In the genomic region with DNA sequence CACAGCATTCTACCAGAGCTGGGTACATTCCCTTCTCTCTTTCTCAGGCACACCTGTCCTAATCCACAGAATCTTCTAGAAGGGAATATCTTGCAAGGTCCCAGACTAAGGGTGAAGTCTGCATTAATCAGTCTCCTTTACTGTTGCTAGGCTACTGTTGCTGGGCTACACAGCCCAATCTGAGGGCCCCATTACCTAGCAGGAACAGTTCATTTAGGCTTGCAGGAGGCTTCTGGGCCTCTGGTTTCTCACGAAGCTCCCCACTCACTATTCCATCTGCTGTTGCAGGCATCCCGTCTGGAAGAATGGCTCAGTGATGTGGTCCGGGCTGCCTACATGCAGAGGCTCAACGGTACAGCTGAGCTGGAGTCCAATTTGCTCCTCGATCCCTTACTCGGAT, we compare ENCODE assay signal across 23 mouse cellular contexts. TPM values are rescaled to one million over a fixed set of nuclear protein-coding genes. Genes with fewer than 3 reads are reported as not detected.
A peak's percentile ranks its signal among the peaks of the same experiment; 100 is the strongest.
DNase-seq lines count a peak whose midpoint lies in the region; ATAC-seq lines count a peak whose summit lies in the region.
"Had no signal": no experiment of that assay in that cellular context is flagged by ENCODE, and none has a peak within 500 bp of the region (broad histone marks: within the 10 kb centered on the region; RNA-seq: fewer than 3 reads in every experiment).

No protein-coding gene starts in this region.

- H3K9me3 ChIP-seq in forebrain, embryonic 12.5 days, result no peaks in the 10 kb centered on the region
- H3K9me3 ChIP-seq in forebrain, embryonic 11.5 days (ENCODE audit: control insufficient read depth, low read length), result no peaks in the 10 kb centered on the region
- no peaks in the 10 kb centered on the region for H3K9me3 ChIP-seq in midbrain, embryonic 10.5 days (replicated peaks)
- H3K9me3 ChIP-seq in midbrain, embryonic 11.5 days (ENCODE audit: control insufficient read depth, low read length), result no peaks in the 10 kb centered on the region
- H3K9me3 ChIP-seq in hindbrain, embryonic 15.5 days, result no peaks in the 10 kb centered on the region
- H3K9me3 ChIP-seq: embryonic facial prominence, embryonic 15.5 days; heart, embryonic 12.5 days; liver, embryonic 15.5 days; neural tube, embryonic 12.5 days; stomach, embryonic 15.5 days had no signal

- peak; percentile 20; the same call in 1 of the 2 replicates for ATAC-seq in forebrain, embryonic 12.5 days (ENCODE audit: low FRiP score)
- no peak for ATAC-seq in forebrain, embryonic 11.5 days (replicated peaks; ENCODE audit: low FRiP score)
- no peak for ATAC-seq in midbrain, embryonic 11.5 days (ENCODE audit: low FRiP score)
- ATAC-seq in hindbrain, embryonic 15.5 days (ENCODE audit: low FRiP score, low read depth), result peak; percentile 54; the same call in 1 of the 2 replicates
- ATAC-seq: activated CD4-positive, CD25-positive, alpha-beta regulatory T cell, adult 4 months; intestine, postnatal 0 days had no signal

- WGBS in forebrain, embryonic 12.5 days, result 59% methylated on average over 6 of the region's 6 CpGs
- WGBS in forebrain, embryonic 11.5 days, result 70% methylated on average over 6 of the region's 6 CpGs
- WGBS in midbrain, embryonic 10.5 days, result 65% methylated on average over 6 of the region's 6 CpGs
- 63% methylated on average over 6 of the region's 6 CpGs for WGBS in midbrain, embryonic 11.5 days
- WGBS in hindbrain, embryonic 15.5 days, result 43% methylated on average over 6 of the region's 6 CpGs

- H3K4me3 ChIP-seq in forebrain, embryonic 12.5 days (replicated peaks), result no peak overlapping the region
- no peak overlapping the region for H3K4me3 ChIP-seq in forebrain, embryonic 11.5 days (ENCODE audit: low read depth, low read length)
- H3K4me3 ChIP-seq in midbrain, embryonic 10.5 days, result no peak overlapping the region
- H3K4me3 ChIP-seq in midbrain, embryonic 11.5 days (ENCODE audit: low read depth, low read length), result no peak overlapping the region
- H3K4me3 ChIP-seq in hindbrain, embryonic 15.5 days, result no peak overlapping the region
- H3K4me3 ChIP-seq: embryonic facial prominence, embryonic 15.5 days; heart, embryonic 12.5 days; liver, embryonic 15.5 days; neural tube, embryonic 12.5 days; stomach, embryonic 15.5 days had no signal

- no peak overlapping the region for H3K27ac ChIP-seq in forebrain, embryonic 12.5 days
- no peak overlapping the region for H3K27ac ChIP-seq in forebrain, embryonic 11.5 days (ENCODE audit: low read depth, low read length)
- H3K27ac ChIP-seq in midbrain, embryonic 10.5 days (replicated peaks), result peak overlapping the region; percentile 33; the same call in 1 of the 2 replicates
- H3K27ac ChIP-seq in midbrain, embryonic 11.5 days (ENCODE audit: low read depth, low read length), result no peak overlapping the region
- H3K27ac ChIP-seq in hindbrain, embryonic 15.5 days (replicated peaks), result no peak overlapping the region
- H3K27ac ChIP-seq: embryonic facial prominence, embryonic 15.5 days; liver, embryonic 15.5 days; neural tube, embryonic 12.5 days; stomach, embryonic 15.5 days had no signal

- H3K4me1 ChIP-seq in forebrain, embryonic 12.5 days, result peaks cover 9% of the 10 kb centered on the region
- no peaks in the 10 kb centered on the region; the same call in 1 of the 2 replicates for H3K4me1 ChIP-seq in forebrain, embryonic 11.5 days (replicated peaks; ENCODE audit: control insufficient read depth, insufficient read depth, low read length)
- H3K4me1 ChIP-seq in midbrain, embryonic 10.5 days, result peaks cover 18% of the 10 kb centered on the region
- H3K4me1 ChIP-seq in midbrain, embryonic 11.5 days (ENCODE audit: control insufficient read depth, insufficient read depth, low read length), result peaks cover 3% of the 10 kb centered on the region
- H3K4me1 ChIP-seq in hindbrain, embryonic 15.5 days (replicated peaks), result peaks cover 7% of the 10 kb centered on the region
- H3K4me1 ChIP-seq: embryonic facial prominence, embryonic 15.5 days; liver, embryonic 15.5 days; neural tube, embryonic 12.5 days; stomach, embryonic 15.5 days had no signal

- H3K36me3 ChIP-seq in forebrain, embryonic 12.5 days (replicated peaks), result no peaks in the 10 kb centered on the region
- H3K36me3 ChIP-seq in forebrain, embryonic 11.5 days (ENCODE audit: control insufficient read depth, insufficient read depth, low read length), result no peaks in the 10 kb centered on the region
- H3K36me3 ChIP-seq in midbrain, embryonic 10.5 days, result no peaks in the 10 kb centered on the region
- no peaks in the 10 kb centered on the region for H3K36me3 ChIP-seq in midbrain, embryonic 11.5 days (ENCODE audit: control insufficient read depth, insufficient read depth, low read length)
- no peaks in the 10 kb centered on the region for H3K36me3 ChIP-seq in hindbrain, embryonic 15.5 days
- H3K36me3 ChIP-seq: embryonic facial prominence, embryonic 15.5 days; heart, embryonic 12.5 days; liver, embryonic 15.5 days; neural tube, embryonic 12.5 days; stomach, embryonic 15.5 days had no signal

- no peak overlapping the region for H3K9ac ChIP-seq in forebrain, embryonic 12.5 days
- no peak overlapping the region for H3K9ac ChIP-seq in forebrain, embryonic 11.5 days (ENCODE audit: low read length)
- no peak overlapping the region for H3K9ac ChIP-seq in midbrain, embryonic 11.5 days (ENCODE audit: low read length)
- H3K9ac ChIP-seq in hindbrain, embryonic 15.5 days, result no peak overlapping the region
- H3K9ac ChIP-seq: embryonic facial prominence, embryonic 15.5 days; heart, embryonic 12.5 days; liver, embryonic 15.5 days; neural tube, embryonic 12.5 days; stomach, embryonic 15.5 days had no signal

- no peak overlapping the region for H3K4me2 ChIP-seq in forebrain, embryonic 12.5 days
- H3K4me2 ChIP-seq in forebrain, embryonic 11.5 days (ENCODE audit: low read depth, low read length, severe bottlenecking), result no peak overlapping the region
- H3K4me2 ChIP-seq in midbrain, embryonic 11.5 days, result no peak overlapping the region
- H3K4me2 ChIP-seq in hindbrain, embryonic 15.5 days, result no peak overlapping the region
- H3K4me2 ChIP-seq: embryonic facial prominence, embryonic 15.5 days; heart, embryonic 12.5 days; liver, embryonic 15.5 days; neural tube, embryonic 12.5 days; stomach, embryonic 15.5 days had no signal

- DNase-seq in forebrain, embryonic 11.5 days (ENCODE audit: low spot score), result no peak
- DNase-seq in midbrain, embryonic 10.5 days (ENCODE audit: low spot score), result no peak
- DNase-seq in midbrain, embryonic 11.5 days (ENCODE audit: low spot score, missing footprints), result no peak
- peak; percentile 22 for DNase-seq in telencephalon, adult 2 months (ENCODE audit: low read depth, low spot score)
- no peak for DNase-seq in heart, adult 9 months (ENCODE audit: low spot score in 2 of 2)
- DNase-seq in testis, postnatal 10 days (ENCODE audit: low spot score), result no peak
- DNase-seq: adrenal gland, postnatal 36 days; cerebellum, adult 11 months; heart, postnatal 36 days; kidney, postnatal 25 days; lung, postnatal 14 days; thymus, postnatal 14 days had no signal

- H3K27me3 ChIP-seq in forebrain, embryonic 12.5 days, result no peaks in the 10 kb centered on the region
- no peaks in the 10 kb centered on the region for H3K27me3 ChIP-seq in forebrain, embryonic 11.5 days (ENCODE audit: control insufficient read depth, insufficient read depth, low read length)
- H3K27me3 ChIP-seq in midbrain, embryonic 10.5 days (ENCODE audit: low read depth, poor library complexity, severe bottlenecking), result no peaks in the 10 kb centered on the region
- H3K27me3 ChIP-seq in midbrain, embryonic 11.5 days (ENCODE audit: control insufficient read depth, insufficient read depth, low read length), result no peaks in the 10 kb centered on the region
- H3K27me3 ChIP-seq in hindbrain, embryonic 15.5 days, result no peaks in the 10 kb centered on the region
- H3K27me3 ChIP-seq: embryonic facial prominence, embryonic 15.5 days; liver, embryonic 15.5 days; neural tube, embryonic 12.5 days; stomach, embryonic 15.5 days had no signal

RNA-seq across cellular contexts. Expression of gene Bpifb4, which starts 6.9 kb away (rescaled TPM):
- 0.13 TPM in 1 of 2 replicates, not detected in the other for polyA plus RNA-seq in forebrain, embryonic 12.5 days (2016; fragmentation: Nextera tagmentation; extraction: Ambion mirVana)
- not detected in 2 replicates for polyA plus RNA-seq in forebrain, embryonic 11.5 days (2014; fragmentation: Nextera tagmentation; extraction: Ambion mirVana)
- polyA plus RNA-seq in midbrain, embryonic 10.5 days (2016; fragmentation: Nextera tagmentation; extraction: Ambion mirVana), result 0.10 TPM in 1 of 2 replicates, not detected in the other
- 0.18 TPM in 1 of 2 replicates, not detected in the other for polyA plus RNA-seq in midbrain, embryonic 11.5 days (2014; fragmentation: Nextera tagmentation; extraction: Ambion mirVana)
- polyA plus RNA-seq in hindbrain, embryonic 15.5 days (2015; fragmentation: Nextera tagmentation; extraction: Ambion mirVana), result not detected in 2 replicates
- polyA plus RNA-seq: activated CD4-positive, CD25-positive, alpha-beta regulatory T cell, adult 4 months; embryonic facial prominence, embryonic 15.5 days; heart, embryonic 12.5 days; intestine, postnatal 0 days; limb, embryonic 11.5 days; neural tube, embryonic 12.5 days; stomach, embryonic 15.5 days had no signal

RNA-seq across cellular contexts. Expression of gene Bpifb3, which starts 13.1 kb away (rescaled TPM):
- polyA plus RNA-seq in forebrain, embryonic 12.5 days (2016; fragmentation: Nextera tagmentation; extraction: Ambion mirVana), result not detected in 2 replicates
- not detected in 2 replicates for polyA plus RNA-seq in forebrain, embryonic 11.5 days (2014; fragmentation: Nextera tagmentation; extraction: Ambion mirVana)
- not detected in 2 replicates for polyA plus RNA-seq in midbrain, embryonic 10.5 days (2016; fragmentation: Nextera tagmentation; extraction: Ambion mirVana)
- not detected in 2 replicates for polyA plus RNA-seq in midbrain, embryonic 11.5 days (2014; fragmentation: Nextera tagmentation; extraction: Ambion mirVana)
- not detected in 2 replicates for polyA plus RNA-seq in hindbrain, embryonic 15.5 days (2015; fragmentation: Nextera tagmentation; extraction: Ambion mirVana)
- polyA plus RNA-seq: activated CD4-positive, CD25-positive, alpha-beta regulatory T cell, adult 4 months; cortical plate, adult 2 months; heart, embryonic 12.5 days; intestine, postnatal 0 days; limb, embryonic 11.5 days; liver, embryonic 15.5 days; neural tube, embryonic 12.5 days; stomach, embryonic 15.5 days had no signal

RNA-seq across cellular contexts. Expression of gene Bpifb6, which starts 30.9 kb away (rescaled TPM):
- polyA plus RNA-seq in forebrain, embryonic 12.5 days (2016; fragmentation: Nextera tagmentation; extraction: Ambion mirVana), result not detected in 2 replicates
- polyA plus RNA-seq in forebrain, embryonic 11.5 days (2014; fragmentation: Nextera tagmentation; extraction: Ambion mirVana), result not detected in 2 replicates
- polyA plus RNA-seq in midbrain, embryonic 10.5 days (2016; fragmentation: Nextera tagmentation; extraction: Ambion mirVana), result not detected in 2 replicates
- polyA plus RNA-seq in midbrain, embryonic 11.5 days (2014; fragmentation: Nextera tagmentation; extraction: Ambion mirVana), result not detected in 2 replicates
- polyA plus RNA-seq in hindbrain, embryonic 15.5 days (2015; fragmentation: Nextera tagmentation; extraction: Ambion mirVana), result 0.12 TPM in 1 of 2 replicates, not detected in the other
- polyA plus RNA-seq: activated CD4-positive, CD25-positive, alpha-beta regulatory T cell, adult 4 months; cortical plate, adult 2 months; embryonic facial prominence, embryonic 15.5 days; heart, embryonic 12.5 days; intestine, postnatal 0 days; limb, embryonic 11.5 days; liver, embryonic 15.5 days; neural tube, embryonic 12.5 days; stomach, embryonic 15.5 days had no signal

RNA-seq across cellular contexts. Expression of gene Bpifa6, which starts 43.6 kb away (rescaled TPM):
- not detected in 2 replicates for polyA plus RNA-seq in forebrain, embryonic 12.5 days (2016; fragmentation: Nextera tagmentation; extraction: Ambion mirVana)
- polyA plus RNA-seq in forebrain, embryonic 11.5 days (2014; fragmentation: Nextera tagmentation; extraction: Ambion mirVana), result not detected in 2 replicates
- polyA plus RNA-seq in midbrain, embryonic 10.5 days (2016; fragmentation: Nextera tagmentation; extraction: Ambion mirVana), result not detected in 2 replicates
- polyA plus RNA-seq in midbrain, embryonic 11.5 days (2014; fragmentation: Nextera tagmentation; extraction: Ambion mirVana), result not detected in 2 replicates
- not detected in 2 replicates for polyA plus RNA-seq in hindbrain, embryonic 15.5 days (2015; fragmentation: Nextera tagmentation; extraction: Ambion mirVana)
- polyA plus RNA-seq: activated CD4-positive, CD25-positive, alpha-beta regulatory T cell, adult 4 months; cortical plate, adult 2 months; embryonic facial prominence, embryonic 15.5 days; heart, embryonic 12.5 days; intestine, postnatal 0 days; limb, embryonic 11.5 days; liver, embryonic 15.5 days; neural tube, embryonic 12.5 days; stomach, embryonic 15.5 days had no signal

RNA-seq across cellular contexts. Expression of gene Bpifb2, which starts 56.3 kb away (rescaled TPM):
- polyA plus RNA-seq in forebrain, embryonic 12.5 days (2016; fragmentation: Nextera tagmentation; extraction: Ambion mirVana), result not detected in 2 replicates
- not detected in 2 replicates for polyA plus RNA-seq in forebrain, embryonic 11.5 days (2014; fragmentation: Nextera tagmentation; extraction: Ambion mirVana)
- polyA plus RNA-seq in midbrain, embryonic 10.5 days (2016; fragmentation: Nextera tagmentation; extraction: Ambion mirVana), result not detected in 2 replicates
- not detected in 2 replicates for polyA plus RNA-seq in midbrain, embryonic 11.5 days (2014; fragmentation: Nextera tagmentation; extraction: Ambion mirVana)
- polyA plus RNA-seq in hindbrain, embryonic 15.5 days (2015; fragmentation: Nextera tagmentation; extraction: Ambion mirVana), result 0.17 TPM in 1 of 2 replicates, not detected in the other
- polyA plus RNA-seq: activated CD4-positive, CD25-positive, alpha-beta regulatory T cell, adult 4 months; cortical plate, adult 2 months; embryonic facial prominence, embryonic 15.5 days; heart, embryonic 12.5 days; intestine, postnatal 0 days; liver, embryonic 15.5 days; neural tube, embryonic 12.5 days; stomach, embryonic 15.5 days had no signal

Comparison
In these comparisons a context has a peak if more than half of its experiments do, and no peak if none do; other contexts are left out.
1. ATAC-seq: peak in forebrain, embryonic 12.5 days (single experiment) and hindbrain, embryonic 15.5 days (single experiment); none in forebrain, embryonic 11.5 days (single experiment) and midbrain, embryonic 11.5 days (single experiment).